Mouse (Mus musculus) C2C12 (cell line): Measurements from ENCODE around the gene Psmb3.

Experiments
- CEBPB ChIP-seq: IDR thresholded peaks from one replicate; pipeline ENCODE4 v1.6.1; 2011; ENCODE audit warnings: low read depth, mild to moderate bottlenecking, control low read depth, moderate library complexity
- CTCF ChIP-seq: IDR thresholded peaks from one replicate; pipeline ENCODE4 v1.5.1; 2011; ENCODE audit not compliant: control insufficient read depth, insufficient read depth, insufficient read length
- MAX ChIP-seq: IDR thresholded peaks from one replicate; pipeline ENCODE4 v1.6.1; 2011; ENCODE audit warnings: mild to moderate bottlenecking, control low read depth
- MYOD1 ChIP-seq: IDR thresholded peaks from one replicate; pipeline ENCODE4 v1.6.1; 2011; ENCODE audit warnings: low read depth; ENCODE audit not compliant: control insufficient read depth, insufficient read length
- MYOG ChIP-seq: IDR thresholded peaks from one replicate; pipeline ENCODE4 v1.6.1; 2011; ENCODE audit not compliant: control insufficient read depth, insufficient read length; ENCODE audit errors: extremely low read depth
- USF1 ChIP-seq: IDR thresholded peaks from one replicate; pipeline ENCODE4 v1.6.1; 2011; ENCODE audit warnings: low read depth, mild to moderate bottlenecking, control low read depth, moderate library complexity

- no peak for TF ChIP-seq CTCF
- TF ChIP-seq USF1 = no peak
- no peak for TF ChIP-seq MYOG
- no peak for TF ChIP-seq CEBPB
- no peak for TF ChIP-seq MYOD1
- no peak for TF ChIP-seq MAX
Observed at GRCm38 (mm10) chr11:97711200-97711900, 8.2 kb downstream of the Psmb3 start.
